Mouse (Mus musculus) subcutaneous adipose tissue, adult 2 months (tissue): Measurements from ENCODE around the gene Vmn1r70. TPM values are rescaled to one million over a fixed set of nuclear protein-coding genes. Genes with fewer than 3 reads are reported as not detected.

Source experiments
- polyA plus RNA-seq: library from polyadenylated mRNA; depleted of rRNA; stranded (reverse); fragments of >200 nt; gene quantifications from 2 replicates; pipeline ENCODE4 v1.2.3, GENCODE M21; 2012; ENCODE audit warnings: low replicate concordance; rRNA removed

Vmn1r70 gene
- polyA plus RNA-seq: not detected in 2 replicates

GRCm38 (mm10) chr7:10631232-10631631, at the start of gene Vmn1r70:
TSS of gene Vmn1r70 (plus strand) at chr7:10631532.

GRCm38 (mm10) chr7:10613559-10613958, 17.8 kb upstream of the Vmn1r70 start, which contains the start of gene Vmn1r69:
TSS of gene Vmn1r69 (minus strand) at chr7:10613659.

Other genes starting within 250 kb of the Vmn1r70 start
- gene Vmn1r67, start 188.2 kb upstream of the Vmn1r70 start, polyA plus RNA-seq: not detected in 2 replicates
- 0.42 and 1.4 TPM in 2 replicates for gene Zik1, start 136.1 kb upstream of the Vmn1r70 start, polyA plus RNA-seq
- not detected in 2 replicates for gene Vmn1r68, start 73.0 kb upstream of the Vmn1r70 start, polyA plus RNA-seq
- gene Vmn1r69, start 17.9 kb upstream of the Vmn1r70 start, polyA plus RNA-seq: not detected in 2 replicates
- gene Nlrp4b, start 56.3 kb downstream of the Vmn1r70 start, polyA plus RNA-seq: not detected in 2 replicates
- not detected in 2 replicates for gene Vmn1r71, start 122.8 kb downstream of the Vmn1r70 start, polyA plus RNA-seq